Mouse (Mus musculus) layer of hippocampus, adult 18-20 months (tissue): Measurements from ENCODE around the gene Gnat2. TPM values are rescaled to one million over a fixed set of nuclear protein-coding genes. Genes with fewer than 3 reads are reported as not detected.

Experiments
- DNase-seq, 2 experiments: peaks; one replicate each; pipeline ENCODE4 v3.0.0; 2022; ENCODE audit warnings: low spot score in 2 of 2
- total RNA-seq, 2 experiments: library from RNA; stranded (reverse); gene quantifications; 2 replicates each; pipeline ENCODE4 v1.2.3; 2021

The Gnat2 gene
- total RNA-seq, 2 experiments from 2014 or later = not detected

DNA sequence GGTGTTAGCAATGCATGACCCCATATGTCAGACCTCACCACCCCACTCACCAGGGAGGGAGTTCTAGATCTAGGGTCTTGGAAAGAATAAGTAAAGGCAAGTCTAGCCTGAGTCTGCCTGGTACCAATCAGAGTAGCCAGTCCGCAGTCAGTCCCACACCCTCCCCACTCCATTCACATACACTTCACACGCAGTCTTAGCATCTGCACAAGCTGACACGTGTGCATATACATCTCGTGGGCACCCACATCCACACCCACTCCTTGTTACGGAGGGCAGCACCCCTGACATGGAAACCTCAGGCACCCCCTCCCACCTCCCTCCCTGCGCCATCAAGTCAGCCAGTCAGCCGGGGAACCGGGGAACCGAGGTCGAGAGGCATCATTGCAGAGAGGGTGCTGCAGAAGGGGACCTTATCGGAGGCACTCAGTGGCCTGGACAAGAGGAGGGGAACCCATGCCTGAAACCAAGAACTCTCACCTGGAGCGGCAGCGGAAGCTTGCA, 7.8 kb upstream of the Gnat2 start:
- no peak for DNase-seq

DNA sequence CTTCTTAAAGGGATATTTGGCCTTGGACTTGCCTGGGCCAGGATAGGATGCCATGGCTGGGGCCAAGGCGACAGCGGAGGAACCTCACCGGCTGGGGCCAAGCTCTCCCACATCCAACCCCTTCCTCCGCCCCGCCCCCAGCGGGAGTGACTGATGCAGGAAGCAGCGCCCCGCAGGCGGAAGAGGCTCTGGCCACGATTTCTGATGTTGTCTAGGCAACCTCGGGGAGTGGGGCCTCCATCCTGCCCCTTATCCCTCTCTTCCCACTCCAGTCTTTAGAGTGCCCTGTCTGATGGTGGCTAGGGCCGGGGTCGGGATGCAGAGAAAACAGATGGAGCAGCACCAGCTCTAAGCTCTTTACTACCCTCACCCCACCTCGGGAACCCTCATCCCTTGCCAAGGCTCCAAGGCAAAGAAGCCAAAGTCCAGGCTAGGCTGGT, 7.3 kb upstream of the Gnat2 start:
- DNase-seq = peak; percentile 86 to 91

GRCm38 (mm10) chr3:108085721-108086469, 6.7 kb upstream of the Gnat2 start:
- peak; percentile 44 to 46 for DNase-seq

DNA sequence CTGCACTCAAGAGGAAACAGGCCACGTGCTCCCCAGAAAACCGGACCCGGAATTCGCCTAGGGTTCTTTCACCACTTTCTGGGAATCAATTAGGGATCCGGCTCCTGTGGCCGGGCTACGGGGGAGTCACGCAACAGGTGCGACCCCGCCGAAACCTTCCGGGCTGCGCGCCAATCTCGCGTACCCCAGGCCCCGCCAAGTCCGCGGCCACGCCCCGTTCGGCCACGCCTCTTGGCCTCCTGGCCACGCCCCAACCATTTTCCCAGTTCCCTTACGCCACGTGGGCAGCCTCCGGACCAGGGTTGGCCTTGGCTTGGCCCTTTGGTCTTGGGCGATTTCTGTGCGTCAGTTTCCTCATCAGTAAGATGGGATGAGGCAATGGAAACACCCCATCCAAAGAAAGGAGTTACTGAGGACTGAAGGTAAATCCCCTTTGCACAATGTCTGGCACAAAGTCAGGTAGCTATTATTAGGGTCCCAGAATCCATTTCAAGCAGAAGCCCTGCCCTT, 6.1 kb upstream of the Gnat2 start, which contains the start of gene Ampd2:
Gene Ampd2, minus strand, starts transcription at position 182 of the 510 bp plus-strand sequence.
- no peak for DNase-seq

DNA sequence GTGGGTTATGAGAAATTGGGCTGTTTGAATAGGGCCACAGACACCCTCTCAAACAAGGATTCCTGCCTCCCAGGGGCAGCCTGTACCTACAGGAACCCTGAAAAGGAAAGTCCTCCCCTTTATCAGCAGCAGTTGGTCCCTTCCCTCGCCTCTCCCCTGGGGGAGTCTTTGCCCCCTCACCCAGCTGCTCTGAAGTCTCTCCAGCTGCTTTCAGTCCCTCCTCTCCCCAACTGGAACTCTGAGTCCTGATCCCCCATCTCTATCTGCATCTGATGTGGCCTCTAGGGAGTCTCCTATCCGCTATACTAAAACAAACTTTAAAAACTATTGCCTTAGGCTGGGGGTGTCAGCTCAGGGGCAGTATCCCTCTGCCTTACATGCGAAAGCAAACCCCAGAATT, 5.3 kb upstream of the Gnat2 start:
- no peak for DNase-seq

- no peak for DNase-seq
Observed at GRCm38 (mm10) chr3:108088842-108089380, 3.7 kb upstream of the Gnat2 start.

DNA sequence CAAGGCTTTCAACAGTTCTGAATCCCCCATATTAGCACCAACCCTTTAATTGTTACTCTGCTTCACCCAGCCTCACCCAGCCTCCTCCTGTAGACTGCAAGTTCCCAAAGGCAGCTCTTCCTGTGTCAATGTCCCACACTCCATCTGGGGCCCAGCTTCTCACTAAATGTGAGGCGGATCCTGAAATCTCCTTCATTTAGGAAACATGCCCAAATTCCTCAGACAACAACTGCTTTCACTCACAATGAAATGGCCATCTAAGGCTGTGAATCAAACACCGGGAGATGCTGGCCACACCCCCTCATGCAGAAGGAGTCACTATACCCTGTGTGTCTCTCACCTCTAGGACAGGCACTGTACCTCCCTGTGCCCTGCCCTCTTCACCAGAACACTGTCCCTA, 2.7 kb upstream of the Gnat2 start:
- peak in 1 of 2 experiments; percentile 49 for DNase-seq

GRCm38 (mm10) chr3:108090561-108090960, 2.0 kb upstream of the Gnat2 start:
- DNase-seq = no peak

DNA sequence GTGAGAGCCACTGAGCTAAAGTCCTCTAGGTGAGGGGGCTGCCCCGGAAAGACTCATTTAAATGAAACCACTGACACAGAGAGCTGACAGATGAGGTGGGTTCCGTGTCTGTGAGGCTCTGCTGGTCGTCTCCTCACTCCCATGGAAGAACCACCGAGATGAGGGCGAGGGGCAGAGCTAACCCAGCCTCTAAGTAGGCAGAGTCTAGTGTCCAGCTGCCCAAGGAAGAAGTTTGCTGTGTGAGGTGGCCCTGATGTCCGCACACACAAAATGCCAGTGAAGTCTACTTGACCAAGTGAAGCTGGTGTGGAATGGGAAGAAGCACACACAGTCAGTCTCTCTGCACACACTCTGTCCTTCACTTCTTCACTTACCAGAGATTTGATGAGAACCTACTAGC, 559 bp upstream of the Gnat2 start:
- DNase-seq = no peak

GRCm38 (mm10) chr3:108093306-108093705, 717 bp downstream of the Gnat2 start:
- DNase-seq = no peak

DNA sequence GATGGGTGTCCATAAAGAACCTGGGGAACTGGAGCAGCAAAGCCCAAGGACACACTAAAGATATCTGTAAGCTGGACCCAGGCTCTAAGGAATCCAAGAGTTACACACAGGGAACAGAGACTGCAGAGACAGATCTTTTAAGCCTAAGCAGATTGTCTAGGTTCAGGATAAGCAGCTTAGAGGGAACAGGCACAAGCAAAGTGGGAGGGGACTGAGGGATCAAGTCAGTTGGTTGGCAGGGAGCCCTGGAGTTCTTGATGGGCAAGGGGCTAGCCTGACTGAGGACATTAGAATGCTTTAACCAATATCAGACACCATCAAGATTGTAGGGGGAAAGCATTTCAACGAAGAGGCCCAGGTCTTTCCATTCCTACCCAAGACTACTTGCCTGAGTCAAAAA, 1.6 kb downstream of the Gnat2 start:
- DNase-seq = no peak

- no peak for DNase-seq
Observed at GRCm38 (mm10) chr3:108094976-108095760, 2.6 kb downstream of the Gnat2 start.

GRCm38 (mm10) chr3:108096226-108096625, 3.6 kb downstream of the Gnat2 start:
- DNase-seq = no peak

DNA sequence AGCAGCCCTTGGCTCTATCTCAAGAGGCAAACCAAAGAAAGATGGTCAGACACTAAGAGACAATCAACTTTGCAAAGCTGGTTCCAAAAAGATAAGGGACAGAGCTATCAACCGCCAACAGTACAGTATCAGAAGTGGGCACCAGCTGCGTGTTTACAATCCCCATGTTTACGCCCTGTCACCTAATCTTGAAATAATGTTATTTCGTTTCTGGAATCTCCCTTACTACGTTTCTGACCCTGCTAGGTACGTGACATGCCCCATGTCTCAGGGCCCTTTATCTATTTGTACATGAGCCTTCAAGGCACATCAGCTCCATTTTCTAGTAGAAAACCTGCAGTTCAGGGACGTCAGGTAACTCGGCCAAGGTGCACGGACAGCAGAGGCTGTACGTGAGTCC, 4.1 kb downstream of the Gnat2 start:
- no peak for DNase-seq

GRCm38 (mm10) chr3:108097656-108098055, 5.1 kb downstream of the Gnat2 start:
- DNase-seq = no peak

DNA sequence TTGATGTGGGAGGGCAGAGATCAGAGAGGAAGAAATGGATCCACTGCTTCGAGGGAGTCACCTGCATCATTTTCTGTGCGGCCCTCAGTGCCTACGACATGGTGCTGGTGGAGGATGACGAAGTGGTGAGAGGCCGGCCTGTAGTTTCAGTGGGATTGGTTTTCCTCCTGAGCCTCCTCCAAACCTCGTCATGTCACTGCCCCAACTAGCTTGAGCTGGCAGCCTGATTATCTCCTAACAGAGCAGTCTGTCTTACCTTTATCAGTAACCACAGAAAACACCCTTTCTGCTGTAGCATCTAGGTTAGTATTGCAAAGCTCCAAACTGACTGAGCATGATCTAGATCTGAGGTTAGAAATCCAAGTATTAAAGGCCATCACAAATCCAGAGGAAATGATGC, 5.7 kb downstream of the Gnat2 start:
- DNase-seq = no peak

DNA sequence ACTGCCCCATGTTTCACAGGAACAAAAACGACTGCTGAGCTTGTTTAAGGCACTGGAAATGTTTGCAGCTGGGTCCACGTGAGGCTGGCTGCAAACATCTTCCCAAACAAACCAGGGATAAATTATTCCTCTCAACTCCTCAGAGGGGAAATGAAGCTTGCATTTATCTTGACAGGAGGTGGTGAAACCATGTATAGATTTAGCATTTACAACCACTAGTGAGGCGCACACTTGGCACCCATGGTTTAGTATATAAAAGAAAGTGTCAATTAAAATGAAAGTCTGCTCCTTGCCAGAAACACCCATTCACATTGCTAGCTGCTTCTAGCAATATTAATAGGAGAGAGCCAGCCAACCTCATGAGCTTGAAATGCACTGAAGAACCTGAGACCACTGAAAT, 9.0 kb downstream of the Gnat2 start:
- no peak for DNase-seq

DNA sequence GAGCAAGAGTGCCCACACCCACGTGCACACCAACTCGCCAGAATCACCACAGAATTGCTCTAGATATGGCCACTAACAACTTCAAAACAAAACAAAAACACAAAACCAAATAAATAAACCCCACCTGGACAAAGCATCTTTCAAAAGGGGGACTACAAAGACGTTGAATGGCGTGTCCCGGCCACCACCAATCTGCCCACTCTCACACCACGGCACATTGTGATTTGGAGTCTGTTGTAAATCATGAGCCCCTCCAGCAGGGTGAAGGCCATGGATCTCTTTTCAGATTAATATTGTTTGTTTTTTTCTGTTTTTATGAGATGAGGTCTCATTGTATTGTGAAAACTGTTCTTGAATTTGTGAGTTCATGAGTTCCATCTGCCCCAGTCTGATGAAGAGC, 9.5 kb downstream of the Gnat2 start:
- no peak for DNase-seq

- no peak for DNase-seq
Observed at GRCm38 (mm10) chr3:108105281-108105680, 12.7 kb downstream of the Gnat2 start.

DNA sequence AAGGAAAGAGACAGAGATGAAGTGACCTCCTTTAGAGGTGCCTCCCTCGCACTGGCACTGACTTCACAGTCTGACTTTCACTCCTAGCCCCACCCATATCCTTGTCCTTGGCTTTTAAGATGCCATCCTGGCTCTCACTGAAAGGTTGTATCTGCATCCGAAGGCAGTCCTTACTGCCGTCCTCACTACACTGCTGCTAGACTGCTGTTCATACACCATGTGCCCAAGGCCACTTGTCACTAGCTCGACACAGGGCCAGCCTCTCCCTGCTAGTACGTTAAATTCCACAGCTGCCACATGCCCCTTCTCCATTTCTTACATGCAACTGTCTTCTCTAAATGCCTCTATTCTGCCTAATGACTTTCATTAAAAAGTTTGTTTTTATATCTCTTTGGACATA, 18.7 kb downstream of the Gnat2 start:
- no peak for DNase-seq

DNA sequence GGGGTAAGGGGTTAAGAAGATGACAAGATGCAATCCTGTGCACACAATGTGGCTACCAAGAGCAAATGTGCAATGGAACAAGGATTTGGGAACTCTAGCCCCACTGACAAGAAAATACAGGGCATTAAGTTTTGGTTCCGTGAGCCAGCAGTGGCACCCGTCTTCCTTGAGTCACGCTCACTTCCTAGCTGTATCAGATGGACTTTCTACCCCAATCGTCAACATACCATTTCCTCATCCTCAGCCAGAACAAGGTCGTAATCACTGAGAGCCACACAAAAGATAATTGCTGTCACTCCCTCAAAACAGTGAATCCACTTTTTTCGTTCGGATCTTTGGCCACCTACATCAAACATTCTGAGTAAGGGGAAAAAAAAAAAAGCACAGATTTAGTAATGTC, 19.7 kb downstream of the Gnat2 start:
- no peak for DNase-seq

DNA sequence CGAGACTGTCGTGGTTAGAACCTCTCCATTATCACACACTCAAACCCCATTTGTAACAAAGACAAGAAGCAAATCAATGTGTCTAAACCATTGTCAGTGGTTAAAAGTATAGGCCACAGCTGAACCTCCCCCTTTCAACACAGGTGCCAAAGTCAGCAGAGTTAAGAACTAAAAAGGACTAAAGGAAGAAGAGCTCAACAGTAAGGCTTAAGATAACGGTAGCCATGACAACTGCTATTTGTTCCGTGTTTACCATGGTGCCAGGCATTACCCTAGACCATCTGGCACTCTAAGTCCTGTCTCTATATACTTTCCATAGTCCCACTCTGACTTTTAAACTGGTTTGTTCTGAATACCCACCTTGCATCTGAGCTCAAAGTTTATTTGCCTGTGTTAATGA, 20.1 kb downstream of the Gnat2 start:
- no peak for DNase-seq
